8 mouse cellular contexts compared by ENCODE assay signal in the genomic region with DNA sequence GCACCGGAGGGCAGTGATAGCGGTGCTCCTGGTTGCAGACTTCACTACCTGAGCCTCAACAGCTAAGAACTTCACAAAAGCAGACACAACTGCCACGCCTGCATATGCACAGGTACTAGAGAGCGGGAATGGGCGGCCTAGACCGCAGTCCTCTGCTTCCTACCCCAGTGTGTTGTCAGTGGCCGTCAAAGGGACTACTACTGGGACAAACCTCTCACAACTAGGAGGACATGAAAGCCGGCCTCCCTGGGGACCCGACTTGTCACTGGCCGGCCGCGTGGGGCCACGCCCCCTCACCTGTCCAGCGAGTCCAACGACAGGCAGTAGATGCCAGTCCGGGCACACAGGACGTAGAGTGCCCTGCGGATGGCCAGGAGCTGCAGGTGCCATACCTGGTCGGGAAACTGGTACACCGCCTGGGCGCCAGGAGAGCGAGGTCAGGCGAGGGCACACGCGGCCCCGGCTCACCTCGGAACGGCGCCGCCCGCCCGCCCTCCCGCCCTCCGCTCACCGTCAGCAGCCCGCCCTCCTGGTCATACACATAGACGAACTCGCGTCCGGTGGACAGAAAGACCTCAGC. TPM values are rescaled to one million over a fixed set of nuclear protein-coding genes. Genes with fewer than 3 reads are reported as not detected.
A peak's percentile ranks its signal among the peaks of the same experiment; 100 is the strongest.
DNase-seq lines count a peak whose midpoint lies in the region; ATAC-seq and TF ChIP-seq lines count a peak whose summit lies in the region.

No protein-coding gene starts in this region.

- peak overlapping the region; percentile 93 for H3K4me2 ChIP-seq in heart, embryonic 12.5 days

- H3K27ac ChIP-seq in heart, embryonic 12.5 days (ENCODE audit: poor library complexity, severe bottlenecking) = peak overlapping the region; percentile 24; the same call in 1 of the 2 replicates
- H3K27ac ChIP-seq in spleen, adult 2 months (ENCODE audit: insufficient read depth, low read length) = 0 out of 2 replicates have a peak overlapping the region, but pooled peaks have one; percentile 21

- TF ChIP-seq POLR2A in spleen, adult 2 months (IDR thresholded peaks at IDR 0.05; ENCODE audit: low read depth, low read length) = no peak

- peak overlapping the region; percentile 90 for H3K4me3 ChIP-seq in heart, embryonic 12.5 days
- H3K4me3 ChIP-seq in spleen, adult 2 months (ENCODE audit: extremely low read depth, insufficient read depth, insufficient read length) = peak overlapping the region; percentile 86

- H3K27me3 ChIP-seq in heart, embryonic 12.5 days (replicated peaks) = no peaks in the 10 kb centered on the region
- no peaks in the 10 kb centered on the region for H3K27me3 ChIP-seq in spleen, adult 2 months (ENCODE audit: control insufficient read depth, insufficient read depth, low read length)

- peaks cover 44% of the 10 kb centered on the region for H3K4me1 ChIP-seq in heart, embryonic 12.5 days (replicated peaks)
- H3K4me1 ChIP-seq in spleen, adult 2 months (ENCODE audit: control insufficient read depth, insufficient read depth, insufficient read length) = peaks cover 9% of the 10 kb centered on the region

- H3K36me3 ChIP-seq in heart, embryonic 12.5 days = peaks cover 76% of the 10 kb centered on the region
- peaks cover 26% of the 10 kb centered on the region for H3K36me3 ChIP-seq in spleen, adult 2 months (ENCODE audit: control insufficient read depth, insufficient read depth, low read length)

- ATAC-seq in heart, embryonic 12.5 days (ENCODE audit: insufficient number of reproducible peaks, low FRiP score) = peak; percentile 40

- WGBS in heart, embryonic 12.5 days = 2% methylated on average over 40 of the region's 40 CpGs
- WGBS in spleen, adult 2 months = 3% methylated on average over 40 of the region's 40 CpGs

- peak; percentile 58 for DNase-seq in left cerebral cortex, postnatal 4 days
- DNase-seq in left cerebral cortex, adult 9 months (ENCODE audit: low spot score in 2 of 2) = no peak
- DNase-seq in cerebellum, postnatal 10 days = peak; percentile 72
- DNase-seq in kidney, postnatal 10 days = peak; percentile 77
- DNase-seq in lung, postnatal 4 days = peak; percentile 60 to 80
- peak in 1 of 2 experiments; percentile 29 for DNase-seq in spleen, adult 2 months (ENCODE audit: low read depth in 1 of 2, low spot score in 2 of 2)
- DNase-seq in layer of hippocampus, adult 9-10 months (ENCODE audit: low spot score) = no peak

- TF ChIP-seq CTCF in spleen, adult 2 months (IDR thresholded peaks at IDR 0.05; ENCODE audit: extremely low read depth, insufficient read depth, insufficient read length, insufficient replicate concordance) = no peak

- H3K9ac ChIP-seq in heart, embryonic 12.5 days = peak overlapping the region; percentile 90

- H3K9me3 ChIP-seq in heart, embryonic 12.5 days (replicated peaks) = no peaks in the 10 kb centered on the region

- intact Hi-C loops in left cerebral cortex, postnatal 4 days (cut with DNase I) = no loop called here

RNA-seq across cellular contexts. Expression of gene Faap100, which starts 0.4 kb away (rescaled TPM):
- 100 to 1,000 TPM in 1 of 2 experiments, 10 to 100 TPM in 1; 94.5 to 100 TPM for total RNA-seq in left cerebral cortex, postnatal 4 days (2021)
- 32.0 and 32.3 TPM in 2 replicates for polyA plus RNA-seq in heart, embryonic 12.5 days (2016; fragmentation: Nextera tagmentation; extraction: Ambion mirVana)
- 36.5 and 53.8 TPM in 2 replicates for polyA plus RNA-seq in spleen, adult 2 months (2012; rRNA removed)

RNA-seq across cellular contexts. Expression of gene Fscn2, which starts 16.8 kb away (rescaled TPM):
- under 1 TPM; 0.42 to 0.44 TPM for total RNA-seq in left cerebral cortex, postnatal 4 days (2021)
- polyA plus RNA-seq in heart, embryonic 12.5 days (2016; fragmentation: Nextera tagmentation; extraction: Ambion mirVana) = 0.17 and 0.63 TPM in 2 replicates
- 0.08 TPM in 1 of 2 replicates, not detected in the other for polyA plus RNA-seq in spleen, adult 2 months (2012; rRNA removed)

RNA-seq across cellular contexts. Expression of gene Actg1, which starts 29.8 kb away (rescaled TPM):
- 1,000 to 10,000 TPM; 3,514 to 3,537 TPM for total RNA-seq in left cerebral cortex, postnatal 4 days (2021)
- 1,404 and 1,426 TPM in 2 replicates for polyA plus RNA-seq in heart, embryonic 12.5 days (2016; fragmentation: Nextera tagmentation; extraction: Ambion mirVana)
- 951 and 978 TPM in 2 replicates for polyA plus RNA-seq in spleen, adult 2 months (2012; rRNA removed)

RNA-seq across cellular contexts. Expression of gene Nploc4, which starts 59.4 kb away (rescaled TPM):
- 10 to 100 TPM; 63.8 to 66.2 TPM for total RNA-seq in left cerebral cortex, postnatal 4 days (2021)
- polyA plus RNA-seq in heart, embryonic 12.5 days (2016; fragmentation: Nextera tagmentation; extraction: Ambion mirVana) = 43.2 and 45.2 TPM in 2 replicates
- polyA plus RNA-seq in spleen, adult 2 months (2012; rRNA removed) = 25.3 and 31.0 TPM in 2 replicates

Comparison
In these comparisons a context has a peak if more than half of its experiments do, and no peak if none do; other contexts are left out.
1. DNase-seq: peak in left cerebral cortex, postnatal 4 days (single experiment), cerebellum, postnatal 10 days (2 of 2), kidney, postnatal 10 days (single experiment) and lung, postnatal 4 days (2 of 2); none in left cerebral cortex, adult 9 months (0 of 2) and layer of hippocampus, adult 9-10 months (single experiment).